Mouse (Mus musculus) CH12.LX (cell line): Measurements from ENCODE around the gene Plxna2.

Source experiments
- CHD1 ChIP-seq: IDR thresholded peaks from 2 replicates; pipeline ENCODE4 v1.6.1; 2012; ENCODE audit warnings: low read depth, low read length, improper control_type of control experiment, inconsistent platforms
- CTCF ChIP-seq, 2 experiments: IDR thresholded peaks in 1 of 2; conservative IDR thresholded peaks in 1 of 2; 2 replicates each; pipeline ENCODE4 v1.5.1; 2011 to 2012; ENCODE audit warnings: low read depth in 2 of 2, low read length in 2 of 2, improper control_type of control experiment in 1 of 2, inconsistent platforms in 1 of 2, mild to moderate bottlenecking in 1 of 2, moderate library complexity in 1 of 2
- HCFC1 ChIP-seq: IDR thresholded peaks from 2 replicates; pipeline ENCODE4 v1.6.1; 2012; ENCODE audit warnings: low read depth, mild to moderate bottlenecking, inconsistent platforms, low read length, improper control_type of control experiment
- MAX ChIP-seq: IDR thresholded peaks from 2 replicates; pipeline ENCODE4 v1.6.1; 2011; ENCODE audit warnings: low read length, improper control_type of control experiment
- POLR2A ChIP-seq: IDR thresholded peaks from 2 replicates; pipeline ENCODE4 v1.6.1; 2011; ENCODE audit warnings: low read depth, mild to moderate bottlenecking, improper control_type of control experiment, low read length
- RCOR1 ChIP-seq: conservative IDR thresholded peaks from 2 replicates; pipeline ENCODE4 v1.6.1; 2012; ENCODE audit warnings: low read depth, mild to moderate bottlenecking, inconsistent platforms, low read length, improper control_type of control experiment

GRCm38 (mm10) chr1:194712373-194712772 lies 94.4 kb downstream of the Plxna2 start:
- TF ChIP-seq MAX (no peak), CTCF (conservative IDR thresholded peaks at IDR 0.05 in 1 of 2, IDR thresholded peaks at IDR 0.05 in 1 of 2; ENCODE audit: low read depth in 2 of 2, low read length in 2 of 2) (no peak), POLR2A (no peak), RCOR1 (no peak), CHD1 (no peak), HCFC1 (no peak)
